Mouse (Mus musculus) cerebellum, adult 11 months (tissue): ENCODE results near the gene 5430427O19Rik.

Experiments
- DNase-seq: peaks from one replicate; pipeline ENCODE4 v3.0.0; 2022

The 5430427O19Rik gene

DNA sequence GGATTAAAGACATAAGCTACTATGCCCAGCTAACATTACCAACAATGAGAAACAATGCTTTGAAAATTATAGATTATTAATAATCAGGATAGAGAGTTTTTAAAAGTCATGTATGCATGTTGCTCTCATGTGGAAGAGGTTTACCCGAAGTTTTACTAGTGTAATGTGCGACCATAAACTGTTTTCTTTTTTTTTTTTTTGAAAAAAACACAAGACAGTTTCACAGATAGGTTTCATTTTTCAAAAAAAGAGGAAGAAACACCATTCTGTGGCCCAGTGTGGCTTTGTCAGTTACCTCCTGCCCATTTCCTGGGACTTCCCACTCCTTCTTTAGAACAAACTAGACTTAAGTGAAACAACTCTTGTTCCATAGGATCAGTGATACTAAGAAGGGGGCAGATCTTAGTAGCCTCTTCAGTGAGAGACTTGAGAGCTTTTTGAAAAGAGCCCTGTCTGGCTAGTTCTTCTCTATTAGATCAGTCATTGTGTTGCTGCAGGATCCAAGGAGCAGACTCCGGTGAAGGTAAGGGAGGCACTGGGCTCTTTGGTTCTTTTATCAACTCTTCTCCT, at the start of gene 5430427O19Rik:
Gene 5430427O19Rik, plus strand, starts transcription at position 441 of the 570 bp plus-strand sequence.
- no peak for DNase-seq

DNA sequence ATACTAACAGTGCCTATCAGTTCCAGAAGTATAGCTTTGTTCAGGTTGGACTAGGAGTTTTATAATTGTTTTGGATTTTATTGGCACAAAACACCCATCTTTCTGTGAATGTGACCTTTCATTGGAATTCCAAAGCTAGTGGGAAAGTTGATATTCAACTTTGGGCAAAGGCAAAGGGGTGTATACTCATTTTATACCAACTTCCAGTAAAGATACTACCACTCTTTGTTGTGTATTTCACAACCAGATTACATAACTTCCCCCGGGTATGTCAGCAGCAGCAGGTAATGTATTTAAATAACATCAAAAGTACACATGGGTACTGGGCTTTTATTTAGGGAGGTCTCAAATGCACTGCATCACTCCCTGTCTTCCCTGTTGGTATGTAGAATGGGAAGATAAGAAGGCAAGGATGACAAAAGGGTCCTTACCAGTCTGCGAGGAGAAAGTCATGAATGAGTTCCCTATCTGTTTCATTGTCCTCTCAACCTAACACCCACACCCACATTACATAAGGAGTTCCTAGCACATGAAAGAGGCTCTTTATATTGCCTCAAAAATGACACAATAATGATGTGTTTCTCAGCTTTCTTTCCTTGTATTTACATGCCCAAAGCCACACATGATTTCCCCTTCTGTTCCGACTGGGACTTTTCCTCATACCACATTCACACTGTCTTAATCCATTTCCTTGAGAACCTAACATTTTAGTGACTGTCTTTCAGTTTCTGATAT, 42.3 kb upstream of the 5430427O19Rik start:
- DNase-seq = no peak

- no peak for DNase-seq
These were observed 41.2 kb upstream of the 5430427O19Rik start for GRCm38 (mm10) chrX:85829000-85829399.

DNA sequence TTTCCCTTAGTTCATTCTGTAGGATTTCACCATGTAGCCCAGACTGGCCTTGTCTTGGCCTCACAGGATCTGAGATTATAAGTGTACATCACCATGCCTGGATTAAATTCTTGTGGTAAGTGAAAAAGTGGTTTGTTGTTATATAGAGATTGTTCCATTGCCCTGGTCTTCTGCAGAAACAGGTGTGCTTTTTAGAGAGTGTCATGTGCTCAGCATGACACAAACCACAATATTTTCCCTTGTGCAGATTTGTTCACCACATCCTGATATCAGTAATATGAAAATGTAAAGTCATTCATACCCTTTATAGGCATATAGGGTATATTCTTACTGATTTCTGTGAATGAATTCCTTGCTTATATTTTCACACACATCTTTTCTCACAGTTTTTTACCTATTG, 31.0 kb upstream of the 5430427O19Rik start:
- no peak for DNase-seq

GRCm38 (mm10) chrX:85855938-85856337, 14.2 kb upstream of the 5430427O19Rik start:
- DNase-seq = no peak

- no peak for DNase-seq
These were observed 13.0 kb upstream of the 5430427O19Rik start for GRCm38 (mm10) chrX:85857169-85857568.

GRCm38 (mm10) chrX:85868079-85868478, 2.1 kb upstream of the 5430427O19Rik start:
- DNase-seq = no peak

- no peak for DNase-seq
These were observed 1.4 kb downstream of the 5430427O19Rik start for GRCm38 (mm10) chrX:85871371-85872056.

DNA sequence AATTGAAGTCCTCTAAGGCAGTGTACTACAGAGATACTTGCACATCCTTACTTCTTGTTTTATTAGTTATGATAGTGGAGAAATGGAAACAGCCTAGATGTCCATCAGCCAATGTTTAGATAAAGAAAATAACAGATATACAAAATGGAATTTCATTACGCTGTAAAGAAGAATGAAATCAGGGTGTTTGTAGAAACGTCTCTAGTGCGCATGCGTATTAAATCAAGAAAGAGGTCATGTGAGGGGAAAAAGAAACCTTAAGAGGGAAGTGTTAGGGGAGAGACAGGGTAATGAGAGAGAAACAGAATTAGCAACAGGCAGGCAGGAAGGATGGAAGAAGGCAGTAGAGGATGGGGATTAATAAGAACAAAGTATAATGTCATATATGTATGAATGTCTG, 4.2 kb downstream of the 5430427O19Rik start:
- no peak for DNase-seq

- no peak for DNase-seq
These were observed 5.8 kb downstream of the 5430427O19Rik start for GRCm38 (mm10) chrX:85875951-85876350.

GRCm38 (mm10) chrX:85877747-85878146, 7.6 kb downstream of the 5430427O19Rik start:
- no peak for DNase-seq

DNA sequence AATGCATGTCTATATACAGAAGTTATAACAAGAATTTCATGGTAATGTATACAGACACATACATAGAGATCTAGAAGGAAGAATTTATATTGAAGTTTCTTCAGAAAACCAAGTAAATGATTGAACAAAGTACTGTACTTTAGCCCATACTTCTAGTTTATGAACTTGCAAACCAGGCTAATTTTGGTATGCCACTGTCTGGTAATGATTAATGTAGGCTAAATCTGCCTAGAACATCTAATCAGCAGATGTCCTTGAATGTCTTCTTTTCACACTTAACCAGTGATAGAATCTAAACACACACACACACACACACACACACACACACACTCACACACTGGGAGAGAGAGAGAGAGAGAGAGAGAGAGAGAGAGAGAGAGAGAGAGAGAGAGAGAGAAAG, 8.1 kb downstream of the 5430427O19Rik start:
- DNase-seq = no peak

- peak; percentile 0 for DNase-seq
These were observed 9.2 kb downstream of the 5430427O19Rik start for GRCm38 (mm10) chrX:85879198-85879977.

DNA sequence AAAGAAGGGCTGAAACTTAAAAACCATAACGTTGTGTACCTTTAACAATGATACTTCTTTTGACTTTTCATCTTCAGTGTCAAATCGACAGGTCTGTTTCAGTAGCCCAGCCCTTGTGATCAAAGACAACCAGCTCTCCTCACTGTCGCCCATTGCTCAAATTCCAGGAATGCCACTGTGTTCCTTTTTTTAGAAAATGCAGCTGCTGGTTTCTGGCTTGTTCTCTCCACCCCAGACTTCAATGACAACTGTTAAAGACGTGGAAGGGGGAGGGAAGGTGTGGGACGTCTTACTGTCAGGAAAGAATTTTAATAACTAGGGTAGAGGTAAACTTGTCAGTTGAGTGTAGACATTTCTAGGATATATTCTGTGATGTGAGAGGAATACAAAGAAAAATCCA, 16.5 kb downstream of the 5430427O19Rik start:
- no peak for DNase-seq

DNA sequence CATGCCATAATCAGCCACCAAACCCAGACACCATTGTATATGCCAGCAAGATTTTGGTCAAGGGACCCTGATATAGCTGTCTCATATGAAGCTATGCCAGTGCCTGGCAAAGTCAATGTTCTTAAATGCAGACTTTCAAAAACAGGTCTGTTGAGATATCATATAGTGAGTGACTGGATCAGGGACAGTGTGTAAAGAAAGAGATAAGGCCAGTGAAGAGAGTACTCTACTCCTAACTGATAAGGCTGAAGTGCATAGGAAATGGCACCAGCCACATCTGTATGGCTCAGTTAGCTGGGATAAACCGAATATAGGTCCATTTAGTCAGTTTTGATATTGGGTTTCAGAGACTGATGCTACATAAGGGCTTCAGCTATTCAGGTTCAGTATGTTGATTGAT, 31.0 kb downstream of the 5430427O19Rik start:
- DNase-seq = no peak

DNA sequence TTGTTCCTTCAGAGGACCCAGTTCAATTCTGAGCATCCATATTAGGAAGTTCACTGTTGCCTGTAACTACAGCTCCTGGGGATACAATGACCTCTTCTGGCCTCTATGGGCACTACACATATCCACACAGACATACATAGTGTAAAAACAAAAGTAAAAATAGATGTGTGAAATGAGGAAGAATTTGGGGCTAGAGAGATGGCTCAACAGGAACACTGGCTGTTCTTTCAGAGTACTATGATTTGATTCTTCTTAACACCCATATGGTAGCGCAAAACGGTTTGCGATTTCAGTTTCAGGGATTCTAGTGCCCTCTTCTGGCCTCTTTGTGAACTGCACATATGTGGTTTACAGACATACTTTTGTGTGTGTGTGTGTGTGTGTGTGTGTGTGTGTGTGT, 48.9 kb downstream of the 5430427O19Rik start:
- no peak for DNase-seq

GRCm38 (mm10) chrX:85932991-85933390, 62.8 kb downstream of the 5430427O19Rik start:
- no peak for DNase-seq
